Mouse (Mus musculus): ENCODE data around the gene Emcn. TPM values are rescaled to one million over a fixed set of nuclear protein-coding genes. Genes with fewer than 3 reads are reported as not detected.

The Emcn gene
- polyA plus RNA-seq, 1 experiment from 2014 or later: 12.4 TPM

DNA sequence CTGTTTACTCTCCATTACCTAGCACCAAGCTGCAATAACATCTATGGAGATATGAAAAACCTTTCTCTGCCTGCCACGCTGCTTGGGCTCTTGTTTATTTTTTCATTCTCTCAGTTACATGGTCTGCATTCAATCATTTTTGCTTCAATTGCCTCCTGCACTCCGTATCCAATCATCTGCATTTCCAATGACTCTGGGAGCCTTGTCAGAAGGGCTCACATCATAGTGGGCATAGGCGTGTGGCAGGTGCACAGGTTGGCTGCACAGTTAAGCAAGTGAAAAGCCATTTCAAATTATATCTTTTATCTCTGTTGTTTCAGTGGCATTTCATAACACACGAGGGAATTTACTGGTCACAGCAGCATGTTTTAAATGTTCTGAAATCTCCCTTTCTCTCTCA, 125.1 kb downstream of the Emcn start:
- no peak overlapping the region for H3K27ac ChIP-seq (ENCODE audit: low read depth, low read length)
- peak; percentile 68 for ATAC-seq
- WGBS: 42% methylated on average over 4 of the region's 4 CpGs

DNA sequence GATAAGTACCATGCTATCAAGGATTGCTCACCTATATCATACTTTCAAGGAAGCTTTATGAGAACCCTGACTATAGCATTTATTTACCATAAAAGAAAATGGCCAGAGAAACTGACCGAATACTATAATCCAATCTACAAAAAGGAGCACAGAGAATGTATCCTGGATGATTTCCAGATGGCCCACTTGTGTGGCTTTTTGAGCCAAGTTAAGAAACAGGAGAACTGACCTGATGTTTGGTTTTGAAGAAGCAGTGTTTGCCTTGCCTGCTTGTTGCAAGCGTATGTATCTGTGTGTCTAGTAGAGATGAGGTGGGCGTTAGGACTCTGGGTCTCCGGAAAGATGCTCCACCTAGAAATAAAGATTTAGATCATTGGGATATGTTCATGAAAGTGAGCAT, 125.9 kb downstream of the Emcn start:
- WGBS: 93% methylated on average over 4 of the region's 4 CpGs
- no peak for ATAC-seq
- no peak overlapping the region for H3K4me3 ChIP-seq (ENCODE audit: low read length)
- no peaks in the 10 kb centered on the region; the same call in 1 of the 2 replicates for H3K4me1 ChIP-seq (ENCODE audit: control insufficient read depth, insufficient read depth, low read depth, low read length)
- no peaks in the 10 kb centered on the region for H3K9me3 ChIP-seq (ENCODE audit: control insufficient read depth, low read length)
- H3K27ac ChIP-seq (ENCODE audit: low read depth, low read length): no peak overlapping the region
- H3K4me2 ChIP-seq (ENCODE audit: low read length): no peak overlapping the region
- no peaks in the 10 kb centered on the region for H3K36me3 ChIP-seq (ENCODE audit: control insufficient read depth, insufficient read depth, low read length)
- H3K9ac ChIP-seq (ENCODE audit: low read depth, low read length): no peak overlapping the region
- no peaks in the 10 kb centered on the region for H3K27me3 ChIP-seq (replicated peaks; ENCODE audit: control insufficient read depth, insufficient read depth, low read length)

More for the DNA sequence above, 125.1 kb downstream of the Emcn start:
- no peak overlapping the region for H3K4me3 ChIP-seq (ENCODE audit: low read length)
- H3K9ac ChIP-seq (ENCODE audit: low read depth, low read length): no peak overlapping the region
- no peaks in the 10 kb centered on the region for H3K27me3 ChIP-seq (replicated peaks; ENCODE audit: control insufficient read depth, insufficient read depth, low read length)
- no peaks in the 10 kb centered on the region for H3K36me3 ChIP-seq (ENCODE audit: control insufficient read depth, insufficient read depth, low read length)
- H3K4me2 ChIP-seq (ENCODE audit: low read length): no peak overlapping the region
- no peaks in the 10 kb centered on the region for H3K9me3 ChIP-seq (ENCODE audit: control insufficient read depth, low read length)
- no peaks in the 10 kb centered on the region; the same call in 1 of the 2 replicates for H3K4me1 ChIP-seq (ENCODE audit: control insufficient read depth, insufficient read depth, low read depth, low read length)

DNA sequence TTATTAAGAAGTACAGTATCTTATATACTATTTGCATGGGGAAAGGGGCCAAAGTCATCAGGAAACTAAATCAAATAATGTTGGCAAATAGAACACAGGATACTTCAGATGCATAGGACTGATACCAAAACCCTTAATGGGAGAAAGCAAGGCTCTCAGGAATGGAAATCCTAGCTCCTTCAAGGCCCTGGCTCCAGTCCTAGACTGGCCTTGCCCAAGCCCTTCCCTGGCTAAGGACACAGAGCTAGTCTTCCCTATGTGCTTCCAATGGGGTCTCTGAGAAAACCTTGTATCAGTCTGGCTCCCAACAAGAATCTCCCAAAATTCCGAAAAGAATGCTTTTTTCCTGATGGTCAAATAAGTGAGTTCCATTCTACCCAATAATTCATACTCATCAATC, 126.5 kb downstream of the Emcn start:
- Histone ChIP-seq H3K4me1 (ENCODE audit: control insufficient read depth, insufficient read depth, low read depth, low read length) (no peaks in the 10 kb centered on the region; the same call in 1 of the 2 replicates), H3K4me2 (ENCODE audit: low read length) (no peak overlapping the region), H3K4me3 (ENCODE audit: low read length) (no peak overlapping the region), H3K9me3 (ENCODE audit: control insufficient read depth, low read length) (no peaks in the 10 kb centered on the region), H3K36me3 (ENCODE audit: control insufficient read depth, insufficient read depth, low read length) (no peaks in the 10 kb centered on the region), H3K27me3 (replicated peaks; ENCODE audit: control insufficient read depth, insufficient read depth, low read length) (no peaks in the 10 kb centered on the region), H3K9ac (ENCODE audit: low read depth, low read length) (no peak overlapping the region), H3K27ac (ENCODE audit: low read depth, low read length) (no peak overlapping the region)
- ATAC-seq: no peak
- 93% methylated on average over 1 of the region's 1 CpGs for WGBS

DNA sequence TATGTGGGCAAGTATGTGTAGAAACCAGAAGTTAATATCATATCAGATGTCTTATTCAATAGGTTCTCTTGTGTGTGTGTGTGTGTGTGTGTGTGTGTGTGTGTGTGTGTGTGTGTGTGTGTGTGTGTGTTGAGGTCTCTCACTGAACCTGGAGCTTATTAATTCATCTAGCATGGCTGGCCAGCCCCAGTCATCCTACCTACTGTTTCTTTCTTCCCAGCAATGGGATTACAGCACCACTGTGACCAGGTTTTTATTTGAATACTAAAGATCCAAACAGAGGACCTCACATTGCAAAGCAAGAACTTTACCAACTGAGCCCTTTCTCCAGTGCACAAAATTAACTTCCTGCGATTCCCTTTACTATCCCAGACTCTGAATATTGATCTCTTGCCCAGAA, 131.3 kb downstream of the Emcn start:
- H3K36me3 ChIP-seq (ENCODE audit: control insufficient read depth, insufficient read depth, low read length): no peaks in the 10 kb centered on the region
- no peaks in the 10 kb centered on the region for H3K9me3 ChIP-seq (ENCODE audit: control insufficient read depth, low read length)
- no peaks in the 10 kb centered on the region for H3K27me3 ChIP-seq (replicated peaks; ENCODE audit: control insufficient read depth, insufficient read depth, low read length)
- H3K4me3 ChIP-seq (ENCODE audit: low read length): no peak overlapping the region
- no peak overlapping the region for H3K9ac ChIP-seq (ENCODE audit: low read depth, low read length)
- 83% methylated on average over 1 of the region's 1 CpGs for WGBS
- H3K27ac ChIP-seq (ENCODE audit: low read depth, low read length): no peak overlapping the region
- no peaks in the 10 kb centered on the region for H3K4me1 ChIP-seq (ENCODE audit: control insufficient read depth, insufficient read depth, low read depth, low read length)
- no peak overlapping the region for H3K4me2 ChIP-seq (ENCODE audit: low read length)
- ATAC-seq: no peak

DNA sequence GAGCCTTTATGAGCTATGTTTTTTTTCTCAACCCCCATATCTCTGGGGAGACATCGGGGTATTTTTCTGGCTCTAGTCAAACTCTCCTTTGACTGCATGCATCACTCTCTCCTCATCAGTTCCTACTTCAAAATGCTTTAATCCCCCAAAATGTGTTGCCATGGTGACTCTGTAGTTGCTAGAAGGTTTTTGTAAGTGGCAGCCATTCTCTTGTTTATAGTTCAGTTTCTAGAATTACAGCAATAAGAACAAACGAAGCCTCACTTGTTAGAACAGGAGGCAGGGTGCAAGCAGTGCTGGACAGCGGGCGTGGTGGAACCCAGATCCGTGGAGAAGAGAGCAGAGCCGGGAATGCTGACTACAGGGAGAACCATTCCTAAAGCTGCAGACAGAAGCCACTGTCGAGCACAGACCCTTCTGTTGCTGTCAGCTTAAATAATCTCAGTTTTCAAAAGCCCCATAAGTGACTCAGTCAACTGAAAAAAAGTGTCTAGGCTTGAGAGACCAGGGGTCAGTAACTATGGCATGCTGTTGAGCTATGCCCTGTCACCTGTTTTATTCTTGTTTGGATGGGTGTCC, 139.0 kb downstream of the Emcn start:
- Histone ChIP-seq H3K4me1 (ENCODE audit: control insufficient read depth, insufficient read depth, low read depth, low read length) (no peaks in the 10 kb centered on the region), H3K4me3 (ENCODE audit: low read length) (no peak overlapping the region), H3K36me3 (ENCODE audit: control insufficient read depth, insufficient read depth, low read length) (no peaks in the 10 kb centered on the region), H3K9ac (ENCODE audit: low read depth, low read length) (no peak overlapping the region), H3K9me3 (ENCODE audit: control insufficient read depth, low read length) (no peaks in the 10 kb centered on the region; the same call in 1 of the 2 replicates), H3K4me2 (ENCODE audit: low read length) (no peak overlapping the region), H3K27me3 (replicated peaks; ENCODE audit: control insufficient read depth, insufficient read depth, low read length) (no peaks in the 10 kb centered on the region), H3K27ac (ENCODE audit: low read depth, low read length) (no peak overlapping the region)
- ATAC-seq: 0 out of 2 replicates have a peak, but pooled peaks have one; percentile 30
- WGBS: 48% methylated on average over 7 of the region's 7 CpGs

DNA sequence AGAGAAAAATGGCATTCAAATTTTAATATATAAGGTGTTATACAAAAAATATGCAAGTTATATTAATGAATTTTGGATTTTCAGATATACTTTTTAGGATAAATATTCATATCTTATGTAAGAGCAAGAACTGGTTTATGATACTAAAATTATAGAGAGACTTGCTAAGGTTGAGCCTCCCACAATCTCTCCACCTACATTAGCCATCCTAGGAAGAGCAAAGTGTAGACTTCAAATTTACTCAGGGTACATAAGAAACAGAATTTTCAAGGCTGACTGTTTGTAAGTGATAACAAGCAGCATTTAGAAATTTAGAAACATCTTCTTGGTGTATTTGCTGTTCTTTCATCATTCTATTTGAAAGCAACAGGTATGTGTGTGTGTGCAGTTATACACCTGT, 140.3 kb downstream of the Emcn start:
- no peaks in the 10 kb centered on the region for H3K36me3 ChIP-seq (ENCODE audit: control insufficient read depth, insufficient read depth, low read length)
- H3K4me3 ChIP-seq (ENCODE audit: low read length): no peak overlapping the region
- no peaks in the 10 kb centered on the region for H3K27me3 ChIP-seq (replicated peaks; ENCODE audit: control insufficient read depth, insufficient read depth, low read length)
- no peaks in the 10 kb centered on the region for H3K4me1 ChIP-seq (ENCODE audit: control insufficient read depth, insufficient read depth, low read depth, low read length)
- no peaks in the 10 kb centered on the region; the same call in 1 of the 2 replicates for H3K9me3 ChIP-seq (ENCODE audit: control insufficient read depth, low read length)
- no peak for ATAC-seq
- H3K9ac ChIP-seq (ENCODE audit: low read depth, low read length): no peak overlapping the region
- no peak overlapping the region for H3K27ac ChIP-seq (ENCODE audit: low read depth, low read length)
- no peak overlapping the region for H3K4me2 ChIP-seq (ENCODE audit: low read length)
